In the genomic region with DNA sequence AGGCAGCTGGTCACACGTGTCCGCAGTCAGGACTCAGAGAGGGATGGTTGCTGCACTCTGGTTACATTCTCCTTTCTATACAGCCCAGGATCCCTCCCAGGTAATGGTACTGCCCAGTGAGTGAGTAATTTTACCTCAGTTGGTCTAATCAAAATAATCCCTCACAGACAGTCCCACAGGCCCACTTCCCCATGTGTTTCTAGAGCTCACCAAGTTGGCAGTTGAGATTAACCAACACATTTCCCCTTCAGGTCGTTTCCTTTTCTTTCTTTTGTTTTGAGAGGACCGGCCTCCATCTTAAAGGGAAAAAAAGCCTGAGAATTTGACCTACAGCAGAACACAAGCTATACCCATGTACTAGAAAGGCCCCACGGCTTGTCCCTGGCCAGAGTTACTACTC, we compare ENCODE assay signal across 25 mouse cellular contexts. TPM values are rescaled to one million over a fixed set of nuclear protein-coding genes. Genes with fewer than 3 reads are reported as not detected.
A peak's percentile ranks its signal among the peaks of the same experiment; 100 is the strongest.
DNase-seq lines count a peak whose midpoint lies in the region; ATAC-seq and TF ChIP-seq lines count a peak whose summit lies in the region.
"Had no signal": no experiment of that assay in that cellular context is flagged by ENCODE, and none has a peak within 500 bp of the region (broad histone marks: within the 10 kb centered on the region; RNA-seq: fewer than 3 reads in every experiment).

No protein-coding gene starts in this region.

- TF ChIP-seq CTCF in midbrain, postnatal 0 days (IDR thresholded peaks at IDR 0.05) = no peak
- TF ChIP-seq CTCF in MEL (IDR thresholded peaks at IDR 0.05 in 2 of 3, conservative IDR thresholded peaks at IDR 0.05 in 1 of 3; ENCODE audit: control insufficient read depth in 1 of 3, insufficient read depth in 1 of 3, low read depth in 2 of 3, low read length in 3 of 3, poor library complexity in 1 of 3, severe bottlenecking in 1 of 3) = no peak

- H3K9ac ChIP-seq in midbrain, embryonic 11.5 days (ENCODE audit: low read length) = no peak overlapping the region
- no peak overlapping the region for H3K9ac ChIP-seq in midbrain, postnatal 0 days (replicated peaks; ENCODE audit: low read length, poor library complexity, severe bottlenecking)
- no peak overlapping the region for H3K9ac ChIP-seq in MEL (ENCODE audit: control insufficient read depth, low read depth, low read length, poor library complexity, severe bottlenecking)
- H3K9ac ChIP-seq: forebrain, embryonic 13.5 days; forebrain, embryonic 15.5 days; forebrain, postnatal 0 days had no signal

- peak; percentile 49 for DNase-seq in midbrain, embryonic 11.5 days (ENCODE audit: low spot score, missing footprints)
- no peak for DNase-seq in midbrain, postnatal 0 days (ENCODE audit: low spot score)
- peak; percentile 62 for DNase-seq in MEL (ENCODE audit: low read depth, low spot score)
- no peak for DNase-seq in layer of hippocampus, adult 9-10 months (ENCODE audit: low spot score)
- DNase-seq in left cerebral cortex, adult 8-10 months (ENCODE audit: low spot score in 2 of 2) = no peak
- no peak for DNase-seq in right cerebral cortex, postnatal 36 days (ENCODE audit: low spot score in 2 of 2)
- DNase-seq: adrenal gland, adult 8-10 months; adrenal gland, postnatal 14 days; adrenal gland, postnatal 36 days; B cell, adult 2 months; cerebellum, adult 11-12 months; cerebellum, adult 2 months; cerebellum, adult 9-10 months; cerebellum, postnatal 10 days; cerebellum, postnatal 25 days; forebrain, postnatal 0 days had no signal

- no peaks in the 10 kb centered on the region for H3K4me1 ChIP-seq in midbrain, embryonic 11.5 days (ENCODE audit: control insufficient read depth, insufficient read depth, low read length)
- no peaks in the 10 kb centered on the region for H3K4me1 ChIP-seq in midbrain, postnatal 0 days (ENCODE audit: insufficient read depth, low read length)
- peaks cover 0 to 4% of the 10 kb centered on the region in 2 experiments; a peak in 2 of 4 replicates for H3K4me1 ChIP-seq in MEL (ENCODE audit: control insufficient read depth in 1 of 2, insufficient read depth in 2 of 2, low read length in 2 of 2)
- H3K4me1 ChIP-seq: forebrain, embryonic 13.5 days had no signal

- H3K4me3 ChIP-seq in midbrain, embryonic 11.5 days (ENCODE audit: low read depth, low read length) = no peak overlapping the region
- H3K4me3 ChIP-seq in midbrain, postnatal 0 days (ENCODE audit: low read depth, low read length) = no peak overlapping the region
- no peak overlapping the region for H3K4me3 ChIP-seq in MEL (ENCODE audit: control insufficient read depth in 1 of 2, insufficient read depth in 1 of 2, low read depth in 2 of 2, low read length in 2 of 2)
- H3K4me3 ChIP-seq: forebrain, embryonic 13.5 days; forebrain, embryonic 15.5 days had no signal

- no peak for ATAC-seq in midbrain, embryonic 11.5 days (ENCODE audit: low FRiP score)
- ATAC-seq in midbrain, postnatal 0 days (ENCODE audit: low FRiP score) = no peak
- 0 out of 2 replicates have a peak, but pooled peaks have one; percentile 30 for ATAC-seq in common myeloid progenitor, adult 5-6 weeks (replicated peaks; ENCODE audit: low read depth, poor library complexity, severe bottlenecking)
- peak; percentile 47 for ATAC-seq in megakaryocyte progenitor cell, adult 5-6 weeks (replicated peaks; ENCODE audit: poor library complexity)
- ATAC-seq: activated CD4-positive, CD25-positive, alpha-beta regulatory T cell, adult 4 months; CD4-positive, CD25-positive, alpha-beta regulatory T cell, adult 4 months; forebrain, embryonic 13.5 days; forebrain, embryonic 15.5 days; forebrain, postnatal 0 days; Patski had no signal

- no peak overlapping the region for H3K27ac ChIP-seq in midbrain, embryonic 11.5 days (ENCODE audit: low read depth, low read length)
- no peak overlapping the region for H3K27ac ChIP-seq in midbrain, postnatal 0 days (ENCODE audit: low read depth, low read length)
- peak overlapping the region; percentile 4; the same call in 1 of the 2 replicates for H3K27ac ChIP-seq in MEL (ENCODE audit: control insufficient read depth, low read depth, low read length)
- H3K27ac ChIP-seq: forebrain, embryonic 13.5 days; forebrain, embryonic 15.5 days had no signal

- no peak for TF ChIP-seq RAD21 in MEL (IDR thresholded peaks at IDR 0.05; ENCODE audit: low read depth, low read length)

- TF ChIP-seq POLR2A in MEL (IDR thresholded peaks at IDR 0.05; ENCODE audit: control insufficient read depth in 1 of 2, insufficient read depth in 1 of 2, low read depth in 1 of 2, low read length in 2 of 2, poor library complexity in 1 of 2) = no peak

- H3K27me3 ChIP-seq in midbrain, embryonic 11.5 days (ENCODE audit: control insufficient read depth, insufficient read depth, low read length) = no peaks in the 10 kb centered on the region
- no peaks in the 10 kb centered on the region for H3K27me3 ChIP-seq in midbrain, postnatal 0 days (ENCODE audit: insufficient read depth, low read length)
- H3K27me3 ChIP-seq in MEL (ENCODE audit: control insufficient read depth in 1 of 2, insufficient read depth in 2 of 2, low read length in 2 of 2) = no peaks in the 10 kb centered on the region
- H3K27me3 ChIP-seq: CH12.LX; forebrain, embryonic 13.5 days; forebrain, embryonic 15.5 days; Patski had no signal

- peak in 1 of 2 experiments; percentile 42; a peak in 2 of 4 replicates for TF ChIP-seq EP300 in MEL (IDR thresholded peaks at IDR 0.05; ENCODE audit: low read depth in 1 of 2, low read length in 2 of 2)

- H3K79me2 ChIP-seq in MEL (ENCODE audit: control insufficient read depth, insufficient read depth, low read length, poor library complexity) = peaks cover 3% of the 10 kb centered on the region

- H3K4me2 ChIP-seq in midbrain, embryonic 11.5 days = no peak overlapping the region
- H3K4me2 ChIP-seq in midbrain, postnatal 0 days (ENCODE audit: low read depth, low read length, poor library complexity, severe bottlenecking) = no peak overlapping the region
- H3K4me2 ChIP-seq: forebrain, embryonic 13.5 days; forebrain, embryonic 15.5 days had no signal

- no peaks in the 10 kb centered on the region for H3K36me3 ChIP-seq in midbrain, embryonic 11.5 days (ENCODE audit: control insufficient read depth, insufficient read depth, low read length)
- no peaks in the 10 kb centered on the region for H3K36me3 ChIP-seq in midbrain, postnatal 0 days (ENCODE audit: insufficient read depth, low read length)
- peaks cover 0 to 5% of the 10 kb centered on the region in 2 experiments; a peak in 2 of 4 replicates for H3K36me3 ChIP-seq in MEL (ENCODE audit: control insufficient read depth in 1 of 2, insufficient read depth in 2 of 2, low read length in 2 of 2)
- H3K36me3 ChIP-seq: forebrain, embryonic 15.5 days had no signal

- no peaks in the 10 kb centered on the region for H3K9me3 ChIP-seq in midbrain, embryonic 11.5 days (ENCODE audit: control insufficient read depth, low read length)
- no peaks in the 10 kb centered on the region for H3K9me3 ChIP-seq in midbrain, postnatal 0 days (ENCODE audit: low read length)
- H3K9me3 ChIP-seq in MEL (replicated peaks; ENCODE audit: insufficient read depth, low read length) = no peaks in the 10 kb centered on the region
- H3K9me3 ChIP-seq: forebrain, embryonic 13.5 days; forebrain, embryonic 15.5 days; G1E had no signal

- WGBS in midbrain, embryonic 11.5 days = 63% methylated on average over 5 of the region's 5 CpGs
- 68% methylated on average over 5 of the region's 5 CpGs for WGBS in midbrain, postnatal 0 days

TF ChIP-seq in MEL, 35 proteins besides CTCF, POLR2A, EP300 and RAD21:
- no peak for TF ChIP-seq CHD1 (IDR thresholded peaks at IDR 0.05; ENCODE audit: low read depth, low read length)
- TF ChIP-seq MYB (IDR thresholded peaks at IDR 0.05; ENCODE audit: low read depth, low read length) = peak; percentile 33; the same call in 1 of the 2 replicates
- no peak for TF ChIP-seq MAZ (IDR thresholded peaks at IDR 0.05; ENCODE audit: low read depth, low read length)

RNA-seq across cellular contexts. Expression of a gene that starts 4.8 kb away (rescaled TPM):
- polyA plus RNA-seq in midbrain, embryonic 11.5 days (2014; fragmentation: Nextera tagmentation; extraction: Ambion mirVana) = 26.5 and 27.1 TPM in 2 replicates
- total RNA-seq in midbrain, postnatal 0 days (2014; rRNA removed) = 18.5 and 22.5 TPM in 2 replicates
- polyA plus RNA-seq in midbrain, postnatal 0 days (2015; fragmentation: Nextera tagmentation; extraction: Ambion mirVana) = 18.1 and 19.6 TPM in 2 replicates
- total RNA-seq in MEL (2012; rRNA removed) = 13.1 and 13.4 TPM in 2 replicates
- 10 to 100 TPM in 1 of 2 experiments, not detected in 1; 14.0 TPM for polyA plus RNA-seq in MEL (2012; ENCODE audit: insufficient read depth in 1 of 2, insufficient read length in 2 of 2, low read depth in 1 of 2, low replicate concordance in 2 of 2, missing spikeins in 1 of 2)
- 15.3 and 22.0 TPM in 2 replicates for total RNA-seq in common myeloid progenitor, adult 5-6 weeks (2017)
- 14.2 and 14.9 TPM in 2 replicates for total RNA-seq in megakaryocyte progenitor cell, adult 5-6 weeks (2015)
- total RNA-seq in megakaryocyte progenitor cell, adult 5-6 weeks (2017) = 17.8 and 20.7 TPM in 2 replicates
- 10 to 100 TPM; 28.8 to 30.4 (median 30.2) TPM for total RNA-seq in left cerebral cortex, adult 8-10 months (2022)

RNA-seq across cellular contexts. Expression of a gene that starts 39.5 kb away (rescaled TPM):
- polyA plus RNA-seq in midbrain, embryonic 11.5 days (2014; fragmentation: Nextera tagmentation; extraction: Ambion mirVana) = 2.6 and 3.1 TPM in 2 replicates
- total RNA-seq in midbrain, postnatal 0 days (2014; rRNA removed) = 35.1 and 41.8 TPM in 2 replicates
- 17.7 and 18.1 TPM in 2 replicates for polyA plus RNA-seq in midbrain, postnatal 0 days (2015; fragmentation: Nextera tagmentation; extraction: Ambion mirVana)
- total RNA-seq in MEL (2012; rRNA removed) = 0.03 and 0.08 TPM in 2 replicates
- under 1 TPM in 1 of 2 experiments, not detected in 1; 0.93 TPM for polyA plus RNA-seq in MEL (2012; ENCODE audit: insufficient read depth in 1 of 2, insufficient read length in 2 of 2, low read depth in 1 of 2, low replicate concordance in 2 of 2, missing spikeins in 1 of 2)
- 0.23 and 0.53 TPM in 2 replicates for total RNA-seq in common myeloid progenitor, adult 5-6 weeks (2017)
- not detected in 2 replicates for total RNA-seq in megakaryocyte progenitor cell, adult 5-6 weeks (2015)
- total RNA-seq in megakaryocyte progenitor cell, adult 5-6 weeks (2017) = 0.03 TPM in 1 of 2 replicates, not detected in the other
- total RNA-seq in left cerebral cortex, adult 8-10 months (2022) = 10 to 100 TPM in 3 of 4 experiments, 1 to 10 TPM in 1; 9.4 to 11.4 (median 11.1) TPM

Comparison
In these comparisons a context has a peak if more than half of its experiments do, and no peak if none do; other contexts are left out.
1. DNase-seq: peak in midbrain, embryonic 11.5 days (single experiment) and MEL (single experiment); none in midbrain, postnatal 0 days (single experiment), layer of hippocampus, adult 9-10 months (single experiment), left cerebral cortex, adult 8-10 months (0 of 2) and right cerebral cortex, postnatal 36 days (0 of 2).
2. ATAC-seq: peak in common myeloid progenitor, adult 5-6 weeks (single experiment) and megakaryocyte progenitor cell, adult 5-6 weeks (single experiment); none in midbrain, embryonic 11.5 days (single experiment) and midbrain, postnatal 0 days (single experiment).